Mouse (Mus musculus): ENCODE results near the gene Fam161a. TPM values are rescaled to one million over a fixed set of nuclear protein-coding genes. Genes with fewer than 3 reads are reported as not detected.
A peak's percentile ranks its signal among the peaks of the same experiment; 100 is the strongest.

The Fam161a gene
- polyA plus RNA-seq (2014; fragmentation: Nextera tagmentation; extraction: Ambion mirVana), result 6.7 and 11.8 TPM in 2 replicates

GRCm38 (mm10) chr11:23007481-23008180, at the start of gene Fam161a:
TSS of gene Fam161a (plus strand) at chr11:23007531.
- DNase-seq (ENCODE audit: low spot score) (peak; percentile 97), ATAC-seq (ENCODE audit: low read depth) (peak; percentile 94)
- Histone ChIP-seq H3K36me3 (ENCODE audit: control insufficient read depth, insufficient read depth, low read length) (peaks cover 31% of the 10 kb centered on the region), H3K4me2 (ENCODE audit: low read depth, low read length) (peak within 1 kb of the TSS; percentile 70), H3K9ac (ENCODE audit: low read depth, low read length) (peak within 1 kb of the TSS; percentile 78), H3K4me1 (ENCODE audit: control insufficient read depth, insufficient read depth, low read length) (0 out of 2 replicates have a peak, but pooled peaks cover 5% of the 10 kb centered on the region), H3K27ac (replicated peaks; ENCODE audit: low read depth, low read length) (peak within 1 kb of the TSS; percentile 84), H3K9me3 (ENCODE audit: control insufficient read depth, low read length) (no peaks in the 10 kb centered on the region), H3K4me3 (ENCODE audit: low read depth, low read length) (peak within 1 kb of the TSS; percentile 66), H3K27me3 (replicated peaks; ENCODE audit: control insufficient read depth, insufficient read depth, low read length) (no peaks in the 10 kb centered on the region)
- under 1% methylated on average over 22 of the region's 22 CpGs for WGBS

- 88% methylated on average over 4 of the region's 4 CpGs for WGBS
- Histone ChIP-seq H3K4me1 (ENCODE audit: control insufficient read depth, insufficient read depth, low read length) (no peaks in the 10 kb centered on the region), H3K36me3 (ENCODE audit: control insufficient read depth, insufficient read depth, low read length) (peaks cover 5% of the 10 kb centered on the region; the same call in 1 of the 2 replicates), H3K27ac (replicated peaks; ENCODE audit: low read depth, low read length) (no peak overlapping the region), H3K27me3 (replicated peaks; ENCODE audit: control insufficient read depth, insufficient read depth, low read length) (no peaks in the 10 kb centered on the region), H3K4me2 (ENCODE audit: low read depth, low read length) (no peak overlapping the region), H3K4me3 (ENCODE audit: low read depth, low read length) (no peak overlapping the region), H3K9ac (ENCODE audit: low read depth, low read length) (no peak overlapping the region), H3K9me3 (ENCODE audit: control insufficient read depth, low read length) (no peaks in the 10 kb centered on the region)
- DNase-seq (ENCODE audit: low spot score), result no peak
- no peak for ATAC-seq (ENCODE audit: low read depth)
Measured at GRCm38 (mm10) chr11:22957791-22958374, 49.4 kb upstream of the Fam161a start.

GRCm38 (mm10) chr11:22962101-22962500, 45.2 kb upstream of the Fam161a start:
- 86% methylated on average over 1 of the region's 1 CpGs for WGBS
- Histone ChIP-seq H3K27ac (replicated peaks; ENCODE audit: low read depth, low read length) (no peak overlapping the region), H3K4me2 (ENCODE audit: low read depth, low read length) (no peak overlapping the region), H3K36me3 (ENCODE audit: control insufficient read depth, insufficient read depth, low read length) (peaks cover 12% of the 10 kb centered on the region; the same call in 1 of the 2 replicates), H3K4me3 (ENCODE audit: low read depth, low read length) (no peak overlapping the region), H3K4me1 (ENCODE audit: control insufficient read depth, insufficient read depth, low read length) (no peaks in the 10 kb centered on the region), H3K9ac (ENCODE audit: low read depth, low read length) (no peak overlapping the region), H3K27me3 (replicated peaks; ENCODE audit: control insufficient read depth, insufficient read depth, low read length) (no peaks in the 10 kb centered on the region), H3K9me3 (ENCODE audit: control insufficient read depth, low read length) (peaks cover 10% of the 10 kb centered on the region; the same call in 1 of the 2 replicates)
- ATAC-seq (ENCODE audit: low read depth) (no peak), DNase-seq (ENCODE audit: low spot score) (no peak)

GRCm38 (mm10) chr11:22964401-22964800, 42.9 kb upstream of the Fam161a start:
- Histone ChIP-seq H3K36me3 (ENCODE audit: control insufficient read depth, insufficient read depth, low read length) (peaks cover 12% of the 10 kb centered on the region; the same call in 1 of the 2 replicates), H3K4me2 (ENCODE audit: low read depth, low read length) (no peak overlapping the region), H3K4me3 (ENCODE audit: low read depth, low read length) (no peak overlapping the region), H3K4me1 (ENCODE audit: control insufficient read depth, insufficient read depth, low read length) (no peaks in the 10 kb centered on the region), H3K9me3 (ENCODE audit: control insufficient read depth, low read length) (peaks cover 26% of the 10 kb centered on the region; the same call in 1 of the 2 replicates), H3K27ac (replicated peaks; ENCODE audit: low read depth, low read length) (no peak overlapping the region), H3K27me3 (replicated peaks; ENCODE audit: control insufficient read depth, insufficient read depth, low read length) (no peaks in the 10 kb centered on the region), H3K9ac (ENCODE audit: low read depth, low read length) (no peak overlapping the region)
- ATAC-seq (ENCODE audit: low read depth) (no peak), DNase-seq (ENCODE audit: low spot score) (peak; percentile 8)
- WGBS, result 72% methylated on average over 4 of the region's 4 CpGs

- H3K27me3 ChIP-seq (replicated peaks; ENCODE audit: control insufficient read depth, insufficient read depth, low read length), result no peaks in the 10 kb centered on the region
- no peaks in the 10 kb centered on the region for H3K4me1 ChIP-seq (ENCODE audit: control insufficient read depth, insufficient read depth, low read length)
- ATAC-seq (ENCODE audit: low read depth) (no peak), DNase-seq (ENCODE audit: low spot score) (no peak)
- H3K36me3 ChIP-seq (ENCODE audit: control insufficient read depth, insufficient read depth, low read length), result peaks cover 20% of the 10 kb centered on the region; the same call in 1 of the 2 replicates
- H3K27ac ChIP-seq (replicated peaks; ENCODE audit: low read depth, low read length), result no peak overlapping the region
- no peak overlapping the region for H3K4me2 ChIP-seq (ENCODE audit: low read depth, low read length)
- peaks cover 30% of the 10 kb centered on the region for H3K9me3 ChIP-seq (ENCODE audit: control insufficient read depth, low read length)
- no peak overlapping the region for H3K4me3 ChIP-seq (ENCODE audit: low read depth, low read length)
- H3K9ac ChIP-seq (ENCODE audit: low read depth, low read length), result no peak overlapping the region
- 68% methylated on average over 4 of the region's 4 CpGs for WGBS
Measured at GRCm38 (mm10) chr11:22965503-22965902, 41.8 kb upstream of the Fam161a start.

GRCm38 (mm10) chr11:22969486-22969885, 37.8 kb upstream of the Fam161a start:
- Histone ChIP-seq H3K9me3 (ENCODE audit: control insufficient read depth, low read length) (peaks cover 67% of the 10 kb centered on the region), H3K9ac (ENCODE audit: low read depth, low read length) (no peak overlapping the region), H3K36me3 (ENCODE audit: control insufficient read depth, insufficient read depth, low read length) (peaks cover 36% of the 10 kb centered on the region), H3K27me3 (replicated peaks; ENCODE audit: control insufficient read depth, insufficient read depth, low read length) (no peaks in the 10 kb centered on the region), H3K4me3 (ENCODE audit: low read depth, low read length) (no peak overlapping the region), H3K27ac (replicated peaks; ENCODE audit: low read depth, low read length) (no peak overlapping the region), H3K4me2 (ENCODE audit: low read depth, low read length) (no peak overlapping the region), H3K4me1 (ENCODE audit: control insufficient read depth, insufficient read depth, low read length) (no peaks in the 10 kb centered on the region)
- WGBS, result 57% methylated on average over 6 of the region's 6 CpGs
- ATAC-seq (ENCODE audit: low read depth), result no peak
- peak; percentile 34 for DNase-seq (ENCODE audit: low spot score)

GRCm38 (mm10) chr11:22970546-22970945, 36.8 kb upstream of the Fam161a start:
- Histone ChIP-seq H3K4me3 (ENCODE audit: low read depth, low read length) (no peak overlapping the region), H3K4me2 (ENCODE audit: low read depth, low read length) (no peak overlapping the region), H3K4me1 (ENCODE audit: control insufficient read depth, insufficient read depth, low read length) (no peaks in the 10 kb centered on the region), H3K9ac (ENCODE audit: low read depth, low read length) (no peak overlapping the region), H3K27me3 (replicated peaks; ENCODE audit: control insufficient read depth, insufficient read depth, low read length) (no peaks in the 10 kb centered on the region), H3K9me3 (ENCODE audit: control insufficient read depth, low read length) (peaks cover 67% of the 10 kb centered on the region), H3K27ac (replicated peaks; ENCODE audit: low read depth, low read length) (no peak overlapping the region), H3K36me3 (ENCODE audit: control insufficient read depth, insufficient read depth, low read length) (peaks cover 39% of the 10 kb centered on the region)
- DNase-seq (ENCODE audit: low spot score) (no peak), ATAC-seq (ENCODE audit: low read depth) (no peak)
- 100% methylated on average over 1 of the region's 1 CpGs for WGBS

GRCm38 (mm10) chr11:22971835-22972709, 35.3 kb upstream of the Fam161a start, which contains the start of gene Zrsr1:
TSS of gene Zrsr1 (plus strand) at chr11:22972005.
- H3K9me3 ChIP-seq (ENCODE audit: control insufficient read depth, low read length), result peaks cover 57% of the 10 kb centered on the region
- peak within 1 kb of the TSS; percentile 80 for H3K27ac ChIP-seq (replicated peaks; ENCODE audit: low read depth, low read length)
- H3K9ac ChIP-seq (ENCODE audit: low read depth, low read length), result peak within 1 kb of the TSS; percentile 70
- peak within 1 kb of the TSS; percentile 60 for H3K4me3 ChIP-seq (ENCODE audit: low read depth, low read length)
- H3K36me3 ChIP-seq (ENCODE audit: control insufficient read depth, insufficient read depth, low read length), result peaks cover 42% of the 10 kb centered on the region
- peak within 1 kb of the TSS; percentile 70 for H3K4me2 ChIP-seq (ENCODE audit: low read depth, low read length)
- 58% methylated on average over 56 of the region's 56 CpGs for WGBS
- ATAC-seq (ENCODE audit: low read depth) (peak; percentile 82), DNase-seq (ENCODE audit: low spot score) (peak; percentile 89)
- no peaks in the 10 kb centered on the region for H3K27me3 ChIP-seq (replicated peaks; ENCODE audit: control insufficient read depth, insufficient read depth, low read length)
- H3K4me1 ChIP-seq (ENCODE audit: control insufficient read depth, insufficient read depth, low read length), result no peaks in the 10 kb centered on the region
